Mouse (Mus musculus) T-helper 1 cell (primary cell): ENCODE measurements at regions not wholly inside any gene's neighbourhood (a gene's known extent, or its start where the extent isn't known, plus 50 kb on each side); places are given as distances from the start of the nearest gene placed in this dataset.

Source experiments
- in situ Hi-C: fragments of 300-600 bp; cut with MboI, MseI; formaldehyde crosslinking; loops from one replicate; pipeline ENCODE4 v1.15.1; 2025; ENCODE audit warnings: high pct_unique_total_duplicates

- in situ Hi-C loops = loop anchor here (10.0 to 25.0 kb wide), 3 partner anchors 853 to 1878 kb away; no protein-coding TSS in a partner anchor
Observed at GRCm38 (mm10) chr1:143464863-143465262, 175.6 kb upstream of the B3galt2 start.

GRCm38 (mm10) chr1:143466092-143466491 lies 174.4 kb upstream of the B3galt2 start:
- in situ Hi-C loops = loop anchor here (10.0 to 25.0 kb wide), 3 partner anchors 854 to 1879 kb away; no protein-coding TSS in a partner anchor

GRCm38 (mm10) chr1:143475329-143475728 lies 165.1 kb upstream of the B3galt2 start:
- in situ Hi-C loops = loop anchor here (10.0 kb wide), 2 partner anchors 1351 to 1511 kb away; no protein-coding TSS in a partner anchor

GRCm38 (mm10) chr1:143483345-143483744 lies 157.1 kb upstream of the B3galt2 start:
- in situ Hi-C loops = loop anchor here (10.0 kb wide), 1 partner anchor 109 kb away; no protein-coding TSS in a partner anchor

GRCm38 (mm10) chr1:143484936-143485335 lies 155.5 kb upstream of the B3galt2 start:
- in situ Hi-C loops = loop anchor here (10.0 kb wide), 1 partner anchor 110 kb away; no protein-coding TSS in a partner anchor

- in situ Hi-C loops = loop anchor here (10.0 kb wide), 1 partner anchor 282 kb away; no protein-coding TSS in a partner anchor
Observed at GRCm38 (mm10) chr1:143497092-143497491, 143.4 kb upstream of the B3galt2 start.

- in situ Hi-C loops = no loop called here
Observed at GRCm38 (mm10) chr1:143503436-143504065, 136.9 kb upstream of the B3galt2 start.

GRCm38 (mm10) chr1:143504066-143504440 lies 136.4 kb upstream of the B3galt2 start:
- in situ Hi-C loops = no loop called here

GRCm38 (mm10) chr1:143505318-143505717 lies 135.1 kb upstream of the B3galt2 start:
- in situ Hi-C loops = no loop called here

GRCm38 (mm10) chr1:143523831-143524521 lies 116.5 kb upstream of the B3galt2 start:
- in situ Hi-C loops = no loop called here

- in situ Hi-C loops = no loop called here
Observed at GRCm38 (mm10) chr1:143524522-143524865, 116.0 kb upstream of the B3galt2 start.

GRCm38 (mm10) chr1:143540223-143540622 lies 100.2 kb upstream of the B3galt2 start:
- in situ Hi-C loops = loop anchor here (10.0 kb wide), 1 partner anchor 365 kb away; no protein-coding TSS in a partner anchor

- in situ Hi-C loops = loop anchor here (10.0 kb wide), 1 partner anchor 364 kb away; no protein-coding TSS in a partner anchor
Observed at GRCm38 (mm10) chr1:143540701-143541100, 99.8 kb upstream of the B3galt2 start.
